Mouse (Mus musculus) megakaryocyte, embryonic 14.5 days (primary cell): Measurements from ENCODE around the gene Rab26.

Experiments
- FLI1 ChIP-seq: IDR thresholded peaks from 2 replicates; pipeline ENCODE4 v1.6.1; 2012; ENCODE audit warnings: low read length, inconsistent platforms, mixed read lengths
- GATA1 ChIP-seq: IDR thresholded peaks from 3 replicates; pipeline ENCODE4 v1.6.1; 2012; ENCODE audit warnings: mixed read lengths, low read length, inconsistent platforms, borderline replicate concordance

GRCm38 (mm10) chr17:24495443-24495842 is 38.6 kb downstream of the Rab26 start:
- TF ChIP-seq GATA1 (no peak), FLI1 (no peak)
